Mouse (Mus musculus): ENCODE results near the gene Gabrp.

The Gabrp gene

DNA sequence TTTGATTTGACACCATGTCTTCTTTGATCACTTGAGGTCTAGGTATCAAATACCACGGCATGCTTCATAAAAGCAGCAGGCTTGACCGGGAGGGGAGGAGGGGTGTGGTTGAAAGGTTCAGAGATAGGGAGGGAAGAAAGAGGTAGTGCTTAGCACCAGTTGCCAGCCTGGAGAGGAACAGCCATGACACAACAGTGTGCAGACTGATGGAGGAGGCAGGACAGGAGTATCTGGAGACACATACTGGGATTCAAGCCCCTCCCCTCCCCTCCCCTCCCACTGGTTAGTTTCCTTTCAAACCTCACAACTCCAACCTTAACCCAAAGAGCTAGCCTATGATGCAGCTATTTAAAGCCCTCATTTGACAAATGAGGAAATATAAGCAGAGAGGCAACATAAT lies 49.2 kb downstream of the Gabrp start:
- DNase-seq (ENCODE audit: low read depth, low spot score): no peak

DNA sequence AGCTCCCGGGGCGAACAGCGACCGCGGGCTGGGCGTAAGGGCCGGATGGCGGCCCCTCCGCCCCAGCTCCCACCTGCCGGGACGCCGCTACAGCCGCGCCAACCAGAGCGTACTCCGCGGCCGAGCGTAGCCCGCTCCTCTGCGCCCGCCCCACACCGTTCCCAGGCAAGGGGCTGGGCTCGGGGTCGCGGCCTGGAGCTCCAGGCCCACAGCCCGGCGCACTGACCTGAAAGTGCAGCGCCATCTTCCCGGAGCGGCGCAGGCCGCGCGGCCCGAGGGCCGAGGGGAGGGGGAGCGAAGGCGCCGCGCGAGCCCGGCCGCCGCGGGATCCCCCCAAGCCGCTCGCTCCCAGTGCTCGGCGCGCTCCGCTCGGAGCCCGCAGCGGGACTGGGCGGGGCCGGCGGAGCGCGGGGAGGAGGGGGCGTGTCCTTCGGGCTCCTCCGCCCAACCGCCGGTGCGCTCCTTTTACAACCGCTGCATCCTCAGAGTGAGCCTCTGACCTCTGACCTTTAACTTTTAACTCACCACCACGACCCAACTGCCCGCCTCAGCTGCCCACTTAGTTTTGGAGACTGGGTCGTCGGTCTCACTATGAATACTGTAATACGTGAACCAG lies 65.3 kb downstream of the Gabrp start, which contains the start of gene Ranbp17:
TSS of gene Ranbp17 (minus strand) at position 371 of the 616 bp plus-strand sequence.
- peak; percentile 50 for DNase-seq (ENCODE audit: low read depth, low spot score)

DNA sequence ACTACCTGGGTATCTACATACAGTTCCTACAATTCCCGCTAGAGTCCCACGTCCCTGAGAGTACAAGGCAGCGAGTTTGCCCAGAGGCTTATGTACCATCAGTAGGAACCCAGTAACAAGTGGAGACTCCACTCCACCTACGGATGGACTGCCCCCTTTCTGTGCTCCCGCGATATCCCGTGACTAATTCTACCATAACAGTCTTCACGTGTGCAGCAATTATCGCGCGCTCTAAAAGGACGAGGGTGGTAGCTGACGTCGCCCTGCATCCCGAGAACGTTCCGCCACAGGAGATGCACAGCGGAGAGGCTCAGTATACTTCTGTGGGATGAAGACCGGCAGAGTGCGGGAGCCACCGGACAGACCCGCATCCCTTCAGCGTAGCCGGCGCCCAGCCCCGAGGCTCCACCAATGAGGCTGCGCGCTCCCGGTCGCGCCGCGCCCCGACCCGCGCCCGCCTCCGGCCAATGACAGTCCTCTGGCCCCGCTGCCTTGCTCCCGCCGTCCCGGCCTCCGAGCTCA lies 65.8 kb downstream of the Gabrp start:
- DNase-seq (ENCODE audit: low read depth, low spot score): peak; percentile 60

DNA sequence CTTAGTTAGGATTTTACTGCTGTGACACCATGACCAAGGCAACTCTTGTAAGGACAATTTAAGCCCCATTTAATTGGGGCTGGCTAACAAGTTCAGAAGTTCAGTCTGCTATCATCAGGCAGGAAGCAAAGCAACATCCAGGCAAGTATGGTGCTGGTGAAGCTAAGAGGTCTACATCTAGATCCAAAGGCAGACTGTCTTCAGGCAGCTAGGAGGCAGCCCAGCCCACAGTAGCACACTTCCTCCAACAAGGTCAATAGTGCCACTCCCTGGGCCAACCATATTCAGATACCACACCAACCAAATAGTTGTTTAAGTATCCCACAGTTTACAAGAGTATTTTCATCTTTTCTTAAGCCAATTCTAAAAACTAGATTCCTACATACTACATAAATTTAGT lies 69.4 kb downstream of the Gabrp start:
- DNase-seq (ENCODE audit: low read depth, low spot score): no peak

Measured in retina, postnatal 7 days (tissue).